Mouse (Mus musculus) ZHBTc4 (cell line): ENCODE data around the gene Cd247.

Experiments
- DNase-seq: peaks from one replicate; pipeline ENCODE4 v3.0.0-alpha.2; 2011; ENCODE audit warnings: low read depth, low spot score

The Cd247 gene

GRCm38 (mm10) chr1:165775518-165776294 is 12.8 kb upstream of the Cd247 start:
- DNase-seq, result peak; percentile 81

DNA sequence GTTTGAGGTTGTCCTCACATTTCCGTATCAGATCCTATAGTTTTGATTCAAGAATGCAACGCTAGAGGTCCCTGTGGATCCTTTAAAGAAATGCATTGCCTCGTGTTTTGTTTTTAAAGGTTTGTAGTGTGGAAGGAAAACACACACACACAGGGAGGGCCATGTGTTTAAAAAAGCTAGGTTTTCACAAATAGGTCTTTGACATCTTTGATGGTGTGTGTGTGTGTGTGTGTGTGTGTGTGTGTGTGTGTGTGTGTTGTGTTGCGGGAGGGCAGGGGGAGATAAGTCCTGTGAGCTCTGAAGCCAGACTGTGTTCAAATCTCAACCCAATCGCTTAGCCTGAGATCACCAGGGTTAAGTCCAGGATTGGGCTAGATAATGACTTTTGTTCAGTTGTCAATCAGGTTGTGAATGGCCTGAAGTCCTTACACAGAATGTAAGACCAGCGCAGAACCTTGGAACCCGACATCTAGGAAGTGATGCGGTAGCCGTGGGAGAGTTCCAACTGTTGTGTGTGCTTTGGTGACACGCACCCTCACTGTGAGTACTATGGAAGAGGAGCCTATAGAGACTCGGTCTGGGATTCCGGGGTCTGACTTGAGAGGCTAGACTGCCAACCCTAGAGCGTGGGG is 8.4 kb upstream of the Cd247 start:
- DNase-seq, result peak; percentile 54

GRCm38 (mm10) chr1:165780586-165781111 is 7.8 kb upstream of the Cd247 start:
- DNase-seq, result peak; percentile 68

DNA sequence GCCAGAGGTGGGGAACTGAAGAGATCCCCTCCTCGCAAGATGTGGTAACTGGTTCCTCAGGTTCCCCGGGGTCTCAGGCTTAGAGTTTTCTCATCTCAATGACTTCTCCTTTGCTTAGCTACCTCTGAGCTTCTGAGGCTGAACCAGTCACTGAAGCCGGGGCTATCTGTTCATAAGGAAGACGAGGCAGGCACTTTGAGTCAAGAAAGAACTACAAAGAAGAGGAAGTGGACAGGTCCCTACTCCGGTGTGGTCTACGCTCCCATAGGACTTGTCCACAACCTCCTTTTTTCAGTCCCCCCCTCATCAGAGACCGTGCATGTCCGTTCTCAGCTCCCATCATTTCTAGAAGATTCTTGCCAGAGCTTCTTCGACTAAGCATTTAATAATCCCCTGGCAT is 7.1 kb upstream of the Cd247 start:
- DNase-seq, result no peak

DNA sequence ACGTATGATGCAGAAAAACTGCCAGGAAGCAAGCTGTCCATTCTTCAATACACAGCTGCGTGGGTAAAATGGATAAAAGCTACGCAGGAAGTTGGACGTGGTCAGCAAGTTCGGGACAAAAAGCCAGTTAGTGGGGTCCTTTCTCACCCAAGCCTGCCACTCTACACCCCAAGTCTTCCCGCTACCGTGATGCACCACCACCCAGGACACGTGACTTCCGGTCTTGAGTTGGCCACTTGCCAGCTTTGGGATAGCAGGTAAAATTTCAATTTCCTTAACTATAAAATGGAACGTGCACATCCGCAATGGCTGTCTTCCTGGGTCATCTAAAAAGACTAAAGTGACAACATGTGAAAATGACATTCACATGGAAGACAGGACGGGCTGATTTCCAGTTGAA is 6.6 kb upstream of the Cd247 start:
- no peak for DNase-seq

- DNase-seq, result no peak
These were observed 2.2 kb upstream of the Cd247 start for GRCm38 (mm10) chr1:165786296-165786695.

GRCm38 (mm10) chr1:165789066-165789660 is 682 bp downstream of the Cd247 start:
- no peak for DNase-seq

DNA sequence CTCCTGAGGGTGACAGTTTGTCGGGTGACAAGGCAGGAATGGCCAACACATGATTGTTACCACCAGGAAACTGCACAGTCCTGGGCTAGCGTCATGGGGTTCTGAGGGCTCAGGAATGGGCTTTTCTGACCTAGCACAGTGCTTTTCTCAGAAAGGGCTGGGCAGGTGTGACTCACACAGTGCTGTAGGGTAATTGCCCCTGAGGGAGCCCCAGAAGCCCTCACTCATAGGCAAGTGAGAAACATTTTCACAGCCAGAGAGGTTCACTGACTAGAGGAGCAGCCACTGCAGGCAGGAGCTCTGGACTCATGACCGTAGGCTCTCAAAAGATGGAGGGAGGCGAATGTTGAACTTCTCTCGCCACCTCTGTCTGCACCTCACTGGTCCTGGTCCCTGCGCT is 1.5 kb downstream of the Cd247 start:
- no peak for DNase-seq

DNA sequence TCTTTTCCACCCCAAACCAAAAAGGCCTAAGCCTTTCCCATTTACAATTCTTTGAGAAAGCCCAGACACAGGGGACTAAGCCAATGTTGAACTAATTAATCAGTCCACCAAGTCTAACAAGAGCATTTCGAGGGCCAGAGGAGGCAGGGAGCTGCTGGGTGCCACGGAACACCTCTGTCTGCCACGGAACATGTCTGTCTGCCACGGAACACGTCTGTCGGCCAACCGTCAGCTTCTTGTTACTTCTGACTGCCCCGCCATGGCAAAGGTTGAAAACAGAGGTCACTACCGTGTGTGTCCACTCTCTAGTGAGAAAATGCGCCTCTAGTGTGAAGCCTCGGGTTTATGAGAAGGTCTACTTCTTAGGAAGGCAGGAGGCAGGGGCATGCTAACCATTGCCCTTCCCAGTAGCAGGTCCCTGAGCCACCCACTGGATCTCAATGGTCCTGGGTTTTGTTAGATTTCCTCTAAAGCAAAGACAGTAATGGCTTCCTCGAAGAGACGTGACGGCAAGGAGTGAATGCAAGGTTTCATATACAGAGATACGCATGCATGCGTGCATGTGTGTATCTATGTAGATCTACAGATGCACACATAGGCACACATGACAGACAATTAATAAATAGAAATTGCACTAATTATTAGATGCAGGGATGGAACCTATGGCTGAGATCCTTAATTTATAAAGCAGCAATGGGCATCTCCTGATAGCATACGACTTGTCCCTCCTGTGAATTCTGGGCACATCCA is 2.2 kb downstream of the Cd247 start:
- no peak for DNase-seq

GRCm38 (mm10) chr1:165791411-165791810 is 2.9 kb downstream of the Cd247 start:
- no peak for DNase-seq

- DNase-seq, result no peak
These were observed 13.3 kb downstream of the Cd247 start for GRCm38 (mm10) chr1:165801709-165802310.

DNA sequence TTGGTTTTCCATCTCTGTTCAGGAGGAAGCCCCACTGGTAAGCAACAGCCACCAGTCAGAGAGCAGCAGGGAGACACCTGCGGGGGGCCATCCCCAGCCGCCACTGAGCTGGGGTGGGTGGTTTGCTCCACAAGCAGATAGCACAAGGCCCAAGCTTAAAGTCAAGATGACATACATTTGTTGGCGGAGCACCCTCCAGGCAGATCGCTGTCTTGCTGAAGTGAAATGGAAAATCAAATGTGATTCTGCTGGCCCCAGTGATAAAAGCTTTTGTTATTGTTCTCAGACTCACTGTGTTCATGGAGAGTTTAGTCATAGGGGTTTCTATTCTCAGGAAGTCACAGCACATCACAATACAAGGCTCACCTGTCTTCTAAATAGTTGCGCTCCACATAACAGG is 14.6 kb downstream of the Cd247 start:
- DNase-seq, result no peak

DNA sequence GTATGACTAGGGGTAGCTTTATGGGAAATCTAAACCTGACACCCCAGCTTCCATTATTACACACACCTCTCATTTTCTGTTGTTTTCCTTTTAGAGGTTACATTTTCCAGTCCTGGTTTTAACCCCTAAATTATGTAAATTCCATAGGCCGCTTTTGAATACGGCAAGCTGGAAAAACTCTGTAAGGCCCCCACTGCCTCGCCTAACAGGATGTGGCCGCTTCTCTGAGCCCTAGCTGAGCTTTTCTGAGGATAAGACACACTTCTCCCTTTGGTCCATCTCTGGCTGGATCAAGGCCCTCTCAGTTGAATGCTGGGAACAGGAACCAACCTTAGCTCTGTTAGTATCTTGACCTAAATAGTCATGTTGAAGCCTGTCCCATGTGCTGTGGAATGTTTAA is 15.7 kb downstream of the Cd247 start:
- no peak for DNase-seq

- no peak for DNase-seq
These were observed 22.2 kb downstream of the Cd247 start for GRCm38 (mm10) chr1:165810633-165811032.

- DNase-seq, result no peak
These were observed 22.7 kb downstream of the Cd247 start for GRCm38 (mm10) chr1:165811170-165811569.

DNA sequence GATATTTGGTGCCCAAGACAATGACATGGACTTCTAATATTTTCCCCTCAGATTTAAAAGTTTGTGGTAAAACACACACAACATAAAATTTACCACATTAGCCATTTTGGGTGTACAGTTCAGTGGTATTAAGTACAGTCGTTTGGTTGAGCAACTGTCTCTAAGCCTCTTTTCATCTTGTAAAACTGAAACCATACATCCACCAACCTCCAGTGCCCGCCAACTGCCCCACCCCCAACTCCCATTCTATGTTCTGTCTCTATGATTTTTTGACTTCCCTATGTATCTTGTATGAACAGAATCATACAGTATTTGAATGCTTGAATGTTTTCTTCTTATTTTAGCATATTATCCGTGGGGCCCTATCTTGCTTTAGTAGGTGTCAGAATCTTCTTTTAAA is 24.3 kb downstream of the Cd247 start:
- DNase-seq, result no peak

GRCm38 (mm10) chr1:165814116-165814515 is 25.6 kb downstream of the Cd247 start:
- DNase-seq, result no peak

- DNase-seq, result peak; percentile 51
These were observed 26.2 kb downstream of the Cd247 start for GRCm38 (mm10) chr1:165814521-165815278.

GRCm38 (mm10) chr1:165816391-165816790 is 27.9 kb downstream of the Cd247 start:
- no peak for DNase-seq

GRCm38 (mm10) chr1:165817264-165817663 is 28.8 kb downstream of the Cd247 start:
- DNase-seq, result no peak
